Mouse (Mus musculus): ENCODE results near the gene Ppa1.

Ppa1 gene

GRCm38 (mm10) chr10:61640363-61640762, 8.0 kb upstream of the Ppa1 start:
- no peak for DNase-seq (ENCODE audit: inconsistent age in 2 of 2, low spot score in 1 of 2)

GRCm38 (mm10) chr10:61646557-61646956, 1.8 kb upstream of the Ppa1 start:
- no peak for DNase-seq (ENCODE audit: inconsistent age in 2 of 2, low spot score in 1 of 2)

- DNase-seq (ENCODE audit: inconsistent age in 2 of 2, low spot score in 1 of 2): peak in 1 of 2 experiments; percentile 15
Measured at GRCm38 (mm10) chr10:61648737-61649645, 639 bp downstream of the Ppa1 start.

- DNase-seq (ENCODE audit: inconsistent age in 2 of 2, low spot score in 1 of 2): no peak
Measured at GRCm38 (mm10) chr10:61654105-61654504, 5.8 kb downstream of the Ppa1 start.

- DNase-seq (ENCODE audit: inconsistent age in 2 of 2, low spot score in 1 of 2): no peak
Measured at GRCm38 (mm10) chr10:61654691-61655090, 6.3 kb downstream of the Ppa1 start.

- no peak for DNase-seq (ENCODE audit: inconsistent age in 2 of 2, low spot score in 1 of 2)
Measured at GRCm38 (mm10) chr10:61655188-61655587, 6.8 kb downstream of the Ppa1 start.

GRCm38 (mm10) chr10:61656928-61657882, 8.9 kb downstream of the Ppa1 start:
- peak in 1 of 2 experiments; percentile 49 for DNase-seq (ENCODE audit: inconsistent age in 2 of 2, low spot score in 1 of 2)

- DNase-seq (ENCODE audit: inconsistent age in 2 of 2, low spot score in 1 of 2): peak in 1 of 2 experiments; percentile 76
Measured at GRCm38 (mm10) chr10:61657985-61658384, 9.6 kb downstream of the Ppa1 start.

GRCm38 (mm10) chr10:61661887-61662286, 13.5 kb downstream of the Ppa1 start:
- peak; percentile 27 to 67 for DNase-seq (ENCODE audit: inconsistent age in 2 of 2, low spot score in 1 of 2)

- peak; percentile 38 to 83 for DNase-seq (ENCODE audit: inconsistent age in 2 of 2, low spot score in 1 of 2)
Measured at GRCm38 (mm10) chr10:61662391-61662988, 14.1 kb downstream of the Ppa1 start.

- DNase-seq (ENCODE audit: inconsistent age in 2 of 2, low spot score in 1 of 2): no peak
Measured at GRCm38 (mm10) chr10:61665111-61665510, 16.8 kb downstream of the Ppa1 start.

GRCm38 (mm10) chr10:61665651-61666050, 17.3 kb downstream of the Ppa1 start:
- no peak for DNase-seq (ENCODE audit: inconsistent age in 2 of 2, low spot score in 1 of 2)

GRCm38 (mm10) chr10:61669289-61669688, 20.9 kb downstream of the Ppa1 start:
- DNase-seq (ENCODE audit: inconsistent age in 2 of 2, low spot score in 1 of 2): no peak

GRCm38 (mm10) chr10:61669896-61670295, 21.5 kb downstream of the Ppa1 start:
- DNase-seq (ENCODE audit: inconsistent age in 2 of 2, low spot score in 1 of 2): peak in 1 of 2 experiments; percentile 54

- no peak for DNase-seq (ENCODE audit: inconsistent age in 2 of 2, low spot score in 1 of 2)
Measured at GRCm38 (mm10) chr10:61670758-61671157, 22.4 kb downstream of the Ppa1 start.

- DNase-seq (ENCODE audit: inconsistent age in 2 of 2, low spot score in 1 of 2): no peak
Measured at GRCm38 (mm10) chr10:61675935-61676334, 27.6 kb downstream of the Ppa1 start.

- no peak for DNase-seq (ENCODE audit: inconsistent age in 2 of 2, low spot score in 1 of 2)
Measured at GRCm38 (mm10) chr10:61679545-61679944, 31.2 kb downstream of the Ppa1 start.

GRCm38 (mm10) chr10:61680015-61680913, 31.9 kb downstream of the Ppa1 start, which contains the start of gene Sar1a:
Gene Sar1a (plus strand): TSS chr10:61680299.
- peak; percentile 99 to 100 for DNase-seq (ENCODE audit: inconsistent age in 2 of 2, low spot score in 1 of 2)

GRCm38 (mm10) chr10:61689405-61689804, 41.1 kb downstream of the Ppa1 start:
- DNase-seq (ENCODE audit: inconsistent age in 2 of 2, low spot score in 1 of 2): no peak

GRCm38 (mm10) chr10:61693563-61693962, 45.2 kb downstream of the Ppa1 start:
- no peak for DNase-seq (ENCODE audit: inconsistent age in 2 of 2, low spot score in 1 of 2)
